Mouse (Mus musculus) intestine, embryonic 14.5 days (tissue): ENCODE results near the gene Ctnnbip1. TPM values are rescaled to one million over a fixed set of nuclear protein-coding genes. Genes with fewer than 3 reads are reported as not detected.

Source experiments
- ATAC-seq: fragments of 200-750 bp; cut with Nextera tagmentation; replicated peaks from 2 replicates; pipeline ENCODE4 v1.8.0; 2017; ENCODE audit warnings: low read depth, moderate number of reproducible peaks, moderate TSS enrichment, moderate library complexity; ENCODE audit not compliant: low FRiP score, low TSS enrichment
- DNase-seq: peaks from one replicate; pipeline ENCODE4 v3.0.0-alpha.2; 2018; ENCODE audit warnings: low spot score
- H3K27ac ChIP-seq: fragments of 300-500 bp; sonication (generic); 2 replicates; pipeline ENCODE4 v1.5.1; 2014; ENCODE audit warnings: low read depth, mild to moderate bottlenecking, control low read depth
- H3K27me3 ChIP-seq: fragments of 300-500 bp; sonication (generic); replicated peaks from 2 replicates; pipeline ENCODE4 v1.6.1; 2014; ENCODE audit warnings: low read length, control low read depth; ENCODE audit not compliant: control insufficient read depth, insufficient read depth
- H3K36me3 ChIP-seq: fragments of 300-500 bp; sonication (generic); 2 replicates; pipeline ENCODE4 v1.6.1; 2014; ENCODE audit warnings: low read length, control low read depth; ENCODE audit not compliant: control insufficient read depth, insufficient read depth
- H3K4me1 ChIP-seq: fragments of 300-500 bp; sonication (generic); replicated peaks from 2 replicates; pipeline ENCODE4 v1.6.1; 2014; ENCODE audit warnings: low read length, control low read depth, mixed read lengths; ENCODE audit not compliant: control insufficient read depth, insufficient read depth
- H3K4me2 ChIP-seq: fragments of 300-500 bp; sonication (generic); 2 replicates; pipeline ENCODE4 v1.6.1; 2014; ENCODE audit warnings: low read length
- H3K4me3 ChIP-seq: fragments of 300-500 bp; sonication (generic); 2 replicates; pipeline ENCODE4 v1.5.1; 2014; ENCODE audit warnings: low read depth, low read length, control low read depth, mixed read lengths
- H3K9ac ChIP-seq: fragments of 300-500 bp; sonication (generic); 2 replicates; pipeline ENCODE4 v1.6.1; 2014; ENCODE audit warnings: mild to moderate bottlenecking, low read length
- H3K9me3 ChIP-seq: fragments of 300-500 bp; sonication (generic); 2 replicates; pipeline ENCODE4 v1.6.1; 2016; ENCODE audit warnings: low read length, control low read depth; ENCODE audit not compliant: control insufficient read depth
- WGBS: fragments of 180-500 bp; shearing (Covaris S2); extraction: QIAGEN DNeasy Blood & Tissue Kit; methylation state at CpG from one replicate; pipeline ENCODE4 v1.1.7; 2014; 5-methylcytosine and 5-hydroxymethylcytosine counted together
- microRNA-seq: library from miRNA; unstranded; fragments of <30 nt; microRNA quantifications from one replicate; pipeline ENCODE4, GENCODE M21; 2016
- polyA plus RNA-seq: library from polyadenylated mRNA; unstranded; fragments of >200 nt; fragmentation: Nextera tagmentation; extraction: Ambion mirVana; gene quantifications from 2 replicates; pipeline ENCODE4 v1.2.1, GENCODE M21; 2014

The Ctnnbip1 gene
- polyA plus RNA-seq, 1 experiment from 2014 or later: 54.3 TPM

DNA sequence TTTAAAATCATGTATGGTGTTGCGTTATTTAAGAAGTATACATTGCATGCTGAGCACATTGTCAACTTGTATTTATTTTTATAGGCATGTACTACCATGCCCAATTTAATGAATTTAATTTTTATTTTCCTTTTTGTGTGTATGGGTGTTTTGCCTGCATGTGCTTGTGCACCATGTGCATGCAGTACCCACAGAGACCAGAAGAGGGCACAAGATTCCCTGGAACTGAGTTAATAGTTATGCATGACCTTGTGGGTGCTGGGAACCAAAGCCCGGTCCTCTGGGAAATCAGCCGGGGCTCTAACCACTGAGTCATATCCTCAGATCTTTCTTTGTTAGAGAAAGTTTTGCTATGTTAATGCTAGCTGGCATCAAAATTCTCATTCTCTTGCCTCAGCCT is 96.8 kb downstream of the Ctnnbip1 start:
- H3K27ac ChIP-seq: no peak overlapping the region
- WGBS: 97% methylated on average over 3 of the region's 3 CpGs
- ATAC-seq: no peak
- no peaks in the 10 kb centered on the region for H3K9me3 ChIP-seq
- H3K36me3 ChIP-seq: peaks cover 7% of the 10 kb centered on the region; the same call in 1 of the 2 replicates
- no peaks in the 10 kb centered on the region for H3K4me1 ChIP-seq
- H3K4me2 ChIP-seq: no peak overlapping the region
- no peaks in the 10 kb centered on the region for H3K27me3 ChIP-seq
- no peak overlapping the region for H3K9ac ChIP-seq
- no peak for DNase-seq
- H3K4me3 ChIP-seq: no peak overlapping the region

Small RNAs within 50 kb of the gene (microRNA-seq; reads per million reads assigned to microRNA genes)
- gene Mir5616: 0.85 reads per million, percentile 4 among the genes with 10 or more reads in this experiment

Other genes starting within 250 kb of the Ctnnbip1 start
- 34.4 and 36.5 TPM in 2 replicates for gene Kif1b, start 210.5 kb upstream of the Ctnnbip1 start, polyA plus RNA-seq
- 40.8 and 42.5 TPM in 2 replicates for gene Ube4b, start 91.5 kb upstream of the Ctnnbip1 start, polyA plus RNA-seq
- gene Rbp7, start 63.3 kb upstream of the Ctnnbip1 start, polyA plus RNA-seq: 0.63 and 1.5 TPM in 2 replicates
- gene Tmem274, start 40.9 kb upstream of the Ctnnbip1 start, polyA plus RNA-seq: 0.83 TPM in 1 of 2 replicates, not detected in the other
- gene Nmnat1, start 33.0 kb upstream of the Ctnnbip1 start, polyA plus RNA-seq: 12.0 and 13.7 TPM in 2 replicates
- 42.2 and 46.5 TPM in 2 replicates for gene Lzic, start 33.0 kb upstream of the Ctnnbip1 start, polyA plus RNA-seq
- gene Clstn1, start 68.2 kb downstream of the Ctnnbip1 start, polyA plus RNA-seq: 20.5 and 30.8 TPM in 2 replicates
- 5.2 and 5.8 TPM in 2 replicates for gene Pik3cd, start 184.3 kb downstream of the Ctnnbip1 start, polyA plus RNA-seq
- 22.2 and 22.9 TPM in 2 replicates for gene Tmem201, start 219.8 kb downstream of the Ctnnbip1 start, polyA plus RNA-seq